Mouse (Mus musculus) spleen, adult 2 months (tissue): ENCODE results near the gene Hexa.

ENCODE experiments used
- CTCF ChIP-seq: fragments of 200-500 bp; IDR thresholded peaks from 2 replicates; pipeline ENCODE4 v1.5.1; 2011; ENCODE audit warnings: mild to moderate bottlenecking, inconsistent platforms; ENCODE audit not compliant: insufficient read depth, insufficient read length, insufficient replicate concordance; ENCODE audit errors: extremely low read depth
- POLR2A ChIP-seq: fragments of 200-500 bp; IDR thresholded peaks from 2 replicates; pipeline ENCODE4 v1.6.1; 2011; ENCODE audit warnings: low read depth, low read length, inconsistent platforms

DNA sequence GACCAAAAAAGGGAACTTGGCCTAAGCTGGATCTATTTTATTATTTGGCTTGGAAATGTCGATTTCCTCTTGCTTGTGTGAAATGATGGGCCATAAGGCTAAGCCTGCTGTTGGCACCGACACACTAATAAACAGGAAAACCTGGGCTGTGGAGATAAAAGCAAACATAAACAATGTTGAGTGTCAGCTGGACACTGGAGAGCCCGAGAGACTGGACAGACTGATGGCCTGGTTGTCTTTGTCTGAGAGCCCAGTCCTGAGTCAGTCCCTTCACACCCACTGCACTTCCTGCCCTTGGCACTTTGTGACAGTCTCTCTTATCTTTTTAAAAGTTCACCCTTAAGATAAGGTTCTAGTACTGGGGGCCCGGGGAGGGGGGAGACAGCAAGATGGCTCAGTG lies 16.4 kb upstream of the Hexa start:
- no peak for TF ChIP-seq POLR2A
- TF ChIP-seq CTCF, result no peak
